Mouse (Mus musculus): ENCODE results near the gene Gcnt4. TPM values are rescaled to one million over a fixed set of nuclear protein-coding genes. Genes with fewer than 3 reads are reported as not detected.
"Not testable (repeated sequence)": the region's sequence is repeated elsewhere in the genome, so short reads cannot be mapped to it uniquely, and the experiment has no call there.

Gcnt4 gene
- polyA plus RNA-seq (2015; fragmentation: Nextera tagmentation; extraction: Ambion mirVana), result 0.05 and 0.24 TPM in 2 replicates

DNA sequence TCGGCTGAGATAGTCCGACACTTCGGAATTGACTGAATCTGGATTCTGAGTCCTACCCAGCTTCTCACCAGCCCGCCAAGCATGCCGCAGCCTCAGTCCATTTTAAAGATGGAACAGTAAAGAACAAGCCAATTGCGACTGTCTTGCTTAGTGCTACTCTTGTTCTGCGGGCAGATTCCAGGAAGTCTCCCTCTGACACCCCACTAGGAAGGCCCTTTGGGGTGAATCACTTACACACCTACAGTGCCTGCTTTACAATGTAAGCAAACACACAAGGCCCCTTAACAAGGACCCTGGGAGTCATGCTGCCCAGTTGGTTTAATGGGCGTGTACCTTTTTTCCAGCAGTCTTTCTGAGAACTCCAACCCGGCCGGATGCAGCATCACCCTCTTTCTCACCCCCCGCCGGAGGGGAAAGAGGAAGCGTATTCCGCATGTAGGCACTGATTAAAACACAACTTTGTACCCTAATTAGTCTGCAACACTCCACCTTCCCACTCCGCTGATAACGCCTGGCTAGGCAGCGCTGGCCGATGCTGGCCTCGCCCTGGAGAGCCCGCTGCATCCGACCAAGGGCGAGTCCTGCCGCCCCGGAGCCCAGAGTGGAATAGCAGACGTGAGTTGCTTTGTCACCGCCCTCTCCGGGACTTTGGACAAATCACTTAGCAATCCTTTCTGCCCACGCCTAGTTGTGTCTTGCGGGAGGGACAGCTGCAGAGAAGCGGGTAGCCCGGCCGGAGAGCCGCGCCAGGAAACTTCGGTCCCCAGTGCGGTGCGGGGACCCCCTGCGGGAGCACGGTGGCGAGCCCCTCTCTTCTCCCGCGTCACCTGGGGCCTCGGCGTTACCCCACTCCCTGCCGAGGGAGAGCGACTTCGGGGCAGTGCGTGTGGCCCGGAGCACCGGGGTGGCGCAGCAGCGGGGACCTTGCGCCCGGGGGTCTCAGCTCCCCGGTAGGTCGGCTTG, at the start of gene Gcnt4:
Gene Gcnt4, plus strand, starts transcription at position 691 of the 963 bp plus-strand sequence.
- Histone ChIP-seq H3K9me3 (replicated peaks; ENCODE audit: control insufficient read depth, low read length, poor library complexity, severe bottlenecking) (no peaks in the 10 kb centered on the region), H3K4me1 (ENCODE audit: control insufficient read depth, insufficient read depth, low read length) (peaks cover 10% of the 10 kb centered on the region), H3K27ac (ENCODE audit: low read length) (no peak within 1 kb of the TSS), H3K4me2 (ENCODE audit: low read length) (peak within 1 kb of the TSS; percentile 100), H3K4me3 (ENCODE audit: low read depth, low read length) (peak within 1 kb of the TSS; percentile 62), H3K27me3 (ENCODE audit: control insufficient read depth, insufficient read depth, low read depth, low read length) (peaks cover 15% of the 10 kb centered on the region), H3K36me3 (ENCODE audit: control insufficient read depth, insufficient read depth, low read length) (no peaks in the 10 kb centered on the region), H3K9ac (ENCODE audit: low read depth, low read length) (peak within 1 kb of the TSS; percentile 67)
- peak; percentile 75 for ATAC-seq
- WGBS, result 11% methylated on average over 54 of the region's 56 CpGs

DNA sequence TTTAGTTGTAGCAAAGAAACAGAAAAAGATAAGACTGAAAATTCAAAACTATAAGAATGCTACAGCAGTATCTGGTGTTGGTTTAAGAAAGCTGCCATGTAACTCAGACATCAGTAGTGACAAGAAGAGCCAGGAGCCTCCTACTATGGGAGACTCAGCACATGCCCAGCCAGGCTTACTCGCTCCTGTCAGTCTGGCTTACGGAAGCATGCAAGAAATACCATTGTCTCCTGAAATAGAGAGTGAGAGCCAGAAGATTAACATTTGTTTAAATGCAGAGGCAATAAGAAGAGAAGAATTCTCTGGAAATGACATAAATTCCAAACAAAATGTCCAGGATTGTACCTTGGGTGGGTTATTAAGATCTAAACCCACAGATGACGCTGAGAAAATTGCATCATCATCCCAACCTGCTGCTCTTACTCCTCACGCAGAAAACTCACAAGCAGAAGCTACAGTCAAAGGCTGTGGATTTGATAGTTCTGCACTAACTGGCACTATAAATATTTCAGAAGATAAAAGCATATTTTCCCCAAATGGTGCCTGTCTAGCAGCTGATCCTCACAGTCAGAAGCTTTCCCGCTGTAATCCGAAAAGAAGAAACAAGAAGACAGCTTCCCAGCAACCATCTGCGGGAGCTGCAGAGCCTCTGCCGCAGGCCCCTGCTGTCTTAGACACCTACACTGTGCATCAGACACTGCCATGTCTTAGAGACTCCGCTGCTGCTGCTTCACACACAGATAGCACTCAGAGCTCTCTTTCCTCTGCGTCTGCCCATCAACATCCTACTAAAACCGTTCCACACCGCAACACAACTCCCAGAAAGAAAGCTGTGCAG, 46.0 kb upstream of the Gcnt4 start:
- Histone ChIP-seq H3K4me1 (ENCODE audit: control insufficient read depth, insufficient read depth, low read length) (peaks cover 3% of the 10 kb centered on the region; the same call in 1 of the 2 replicates), H3K36me3 (ENCODE audit: control insufficient read depth, insufficient read depth, low read length) (no peaks in the 10 kb centered on the region), H3K27me3 (ENCODE audit: control insufficient read depth, insufficient read depth, low read depth, low read length) (no peaks in the 10 kb centered on the region), H3K4me3 (ENCODE audit: low read depth, low read length) (no peak overlapping the region), H3K9me3 (replicated peaks; ENCODE audit: control insufficient read depth, low read length, poor library complexity, severe bottlenecking) (no peaks in the 10 kb centered on the region), H3K9ac (ENCODE audit: low read depth, low read length) (no peak overlapping the region), H3K27ac (ENCODE audit: low read length) (peak overlapping the region; percentile 2; the same call in 1 of the 2 replicates), H3K4me2 (ENCODE audit: low read length) (peak overlapping the region; percentile 2; the same call in 1 of the 2 replicates)
- ATAC-seq, result peak; percentile 86
- 28% methylated on average over 12 of the region's 12 CpGs for WGBS

DNA sequence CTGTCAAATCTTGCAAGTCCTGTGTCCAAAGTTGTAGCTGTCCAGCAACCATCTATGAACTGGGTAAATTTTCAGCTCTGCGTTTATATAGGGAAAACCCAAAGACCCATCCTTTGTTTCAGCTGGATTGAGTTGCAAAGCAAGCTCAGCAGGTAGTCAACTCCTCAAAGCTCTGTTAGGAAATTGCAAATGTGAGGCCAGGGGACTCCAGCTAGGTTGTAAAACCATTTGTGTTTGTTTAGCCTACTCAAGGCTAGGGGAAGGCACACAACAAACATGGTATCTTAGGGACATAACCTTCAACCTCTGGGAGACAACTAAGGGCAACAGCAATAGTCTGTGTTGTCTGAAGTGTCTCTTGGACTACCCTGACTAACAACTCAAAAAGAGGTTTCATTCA, 40.0 kb upstream of the Gcnt4 start:
- no peak overlapping the region for H3K4me2 ChIP-seq (ENCODE audit: low read length)
- no peak overlapping the region for H3K4me3 ChIP-seq (ENCODE audit: low read depth, low read length)
- no peaks in the 10 kb centered on the region for H3K4me1 ChIP-seq (ENCODE audit: control insufficient read depth, insufficient read depth, low read length)
- no peak overlapping the region for H3K9ac ChIP-seq (ENCODE audit: low read depth, low read length)
- 30% methylated on average over 1 of the region's 1 CpGs for WGBS
- no peaks in the 10 kb centered on the region for H3K27me3 ChIP-seq (ENCODE audit: control insufficient read depth, insufficient read depth, low read depth, low read length)
- H3K27ac ChIP-seq (ENCODE audit: low read length), result no peak overlapping the region
- ATAC-seq, result no peak
- no peaks in the 10 kb centered on the region for H3K9me3 ChIP-seq (replicated peaks; ENCODE audit: control insufficient read depth, low read length, poor library complexity, severe bottlenecking)
- H3K36me3 ChIP-seq (ENCODE audit: control insufficient read depth, insufficient read depth, low read length), result no peaks in the 10 kb centered on the region

DNA sequence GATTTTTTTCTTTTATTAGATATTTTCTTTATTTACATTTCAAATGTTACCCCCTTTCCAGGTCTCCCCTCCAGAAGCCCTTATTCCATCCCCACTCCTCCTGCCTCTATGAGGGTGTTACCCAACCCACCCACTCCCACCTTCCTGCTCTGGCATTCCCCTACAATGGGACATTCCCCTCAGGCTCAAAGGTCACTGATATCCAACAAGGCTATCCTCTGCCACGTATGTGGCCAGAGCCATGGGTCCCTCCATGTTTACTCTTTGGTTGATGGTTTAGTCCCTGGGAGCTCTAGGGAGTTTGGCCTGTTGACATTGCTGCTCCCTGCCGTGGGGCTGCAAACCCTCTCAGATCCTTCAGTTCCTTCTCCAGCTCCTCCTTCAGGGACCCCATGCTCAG, 34.5 kb upstream of the Gcnt4 start:
- Histone ChIP-seq H3K4me2 (ENCODE audit: low read length) (no peak overlapping the region), H3K4me1 (ENCODE audit: control insufficient read depth, insufficient read depth, low read length) (no peaks in the 10 kb centered on the region), H3K27me3 (ENCODE audit: control insufficient read depth, insufficient read depth, low read depth, low read length) (no peaks in the 10 kb centered on the region), H3K9me3 (replicated peaks; ENCODE audit: control insufficient read depth, low read length, poor library complexity, severe bottlenecking) (no peaks in the 10 kb centered on the region), H3K4me3 (ENCODE audit: low read depth, low read length) (no peak overlapping the region), H3K36me3 (ENCODE audit: control insufficient read depth, insufficient read depth, low read length) (no peaks in the 10 kb centered on the region), H3K27ac (ENCODE audit: low read length) (no peak overlapping the region), H3K9ac (ENCODE audit: low read depth, low read length) (no peak overlapping the region)
- 64% methylated on average over 2 of the region's 2 CpGs for WGBS
- ATAC-seq, result no peak

DNA sequence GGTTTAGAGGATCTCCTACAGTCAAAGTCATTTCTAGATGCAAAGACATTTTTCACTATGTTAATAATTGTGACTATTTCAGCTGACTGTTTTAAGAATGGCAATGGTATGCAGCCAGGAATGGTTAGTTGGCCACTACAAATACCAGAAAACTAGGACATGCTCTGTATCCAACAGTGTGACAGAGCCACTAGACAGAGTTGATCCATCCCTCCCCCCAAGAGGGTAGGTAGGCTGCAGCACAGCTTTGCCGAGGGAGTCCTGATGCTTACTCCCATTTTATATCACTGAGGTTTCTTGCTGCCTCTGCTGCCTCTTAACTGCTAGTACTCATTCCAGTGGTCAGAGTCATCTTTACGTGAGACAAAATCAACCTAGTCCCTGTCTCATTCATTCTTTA, 29.3 kb upstream of the Gcnt4 start:
- Histone ChIP-seq H3K9ac (ENCODE audit: low read depth, low read length) (no peak overlapping the region), H3K27ac (ENCODE audit: low read length) (no peak overlapping the region), H3K9me3 (replicated peaks; ENCODE audit: control insufficient read depth, low read length, poor library complexity, severe bottlenecking) (0 out of 2 replicates have a peak, but pooled peaks cover 2% of the 10 kb centered on the region), H3K4me1 (ENCODE audit: control insufficient read depth, insufficient read depth, low read length) (no peaks in the 10 kb centered on the region), H3K27me3 (ENCODE audit: control insufficient read depth, insufficient read depth, low read depth, low read length) (no peaks in the 10 kb centered on the region), H3K4me3 (ENCODE audit: low read depth, low read length) (no peak overlapping the region), H3K4me2 (ENCODE audit: low read length) (no peak overlapping the region), H3K36me3 (ENCODE audit: control insufficient read depth, insufficient read depth, low read length) (no peaks in the 10 kb centered on the region)
- whole genome bisulfite sequencing, result 85% methylated on average over 2 of the region's 2 CpGs
- no peak for ATAC-seq

DNA sequence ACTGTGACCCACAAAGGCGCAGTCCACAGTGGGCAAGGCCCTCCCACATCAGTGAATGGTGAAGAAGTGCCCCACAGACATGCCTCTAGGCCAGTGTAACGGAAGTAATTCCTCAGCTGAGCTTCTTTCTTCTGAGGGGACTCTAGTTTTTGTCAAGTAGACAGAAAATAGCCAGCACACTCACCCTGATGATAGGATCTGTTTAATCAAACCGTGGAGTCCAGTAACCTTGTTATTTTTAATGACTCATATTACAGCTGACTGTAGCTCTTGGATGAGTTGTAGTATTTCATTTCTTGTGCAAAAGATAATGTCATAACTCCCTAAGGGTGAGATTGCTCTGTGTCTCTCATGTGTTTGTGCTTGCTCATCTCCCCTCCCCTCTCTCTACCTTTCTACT, 17.8 kb upstream of the Gcnt4 start:
- ATAC-seq, result no peak
- Histone ChIP-seq H3K9ac (ENCODE audit: low read depth, low read length) (no peak overlapping the region), H3K4me2 (ENCODE audit: low read length) (no peak overlapping the region), H3K27me3 (ENCODE audit: control insufficient read depth, insufficient read depth, low read depth, low read length) (no peaks in the 10 kb centered on the region), H3K4me3 (ENCODE audit: low read depth, low read length) (no peak overlapping the region), H3K27ac (ENCODE audit: low read length) (no peak overlapping the region), H3K36me3 (ENCODE audit: control insufficient read depth, insufficient read depth, low read length) (no peaks in the 10 kb centered on the region), H3K9me3 (replicated peaks; ENCODE audit: control insufficient read depth, low read length, poor library complexity, severe bottlenecking) (no peaks in the 10 kb centered on the region), H3K4me1 (ENCODE audit: control insufficient read depth, insufficient read depth, low read length) (no peaks in the 10 kb centered on the region)
- WGBS, result 72% methylated on average over 3 of the region's 3 CpGs

DNA sequence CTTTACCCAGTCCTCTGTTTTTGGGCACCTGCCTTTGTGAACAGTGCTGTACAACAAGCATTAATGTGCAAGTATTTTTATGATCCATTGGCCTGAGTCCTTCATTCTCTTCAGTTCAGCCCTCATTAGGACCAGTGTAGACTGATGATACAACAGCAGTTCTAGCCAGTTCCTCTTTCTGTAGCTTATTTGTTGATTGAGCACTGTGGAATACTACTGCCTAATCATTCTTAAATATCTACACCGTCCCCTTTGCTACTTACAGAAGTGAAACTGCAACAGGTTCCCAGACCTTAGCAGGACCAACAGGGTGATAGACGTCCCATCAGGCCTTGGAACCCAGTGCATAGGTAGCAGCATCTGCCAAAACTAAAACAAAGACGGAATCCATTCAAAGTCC, 13.3 kb upstream of the Gcnt4 start:
- no peaks in the 10 kb centered on the region for H3K36me3 ChIP-seq (ENCODE audit: control insufficient read depth, insufficient read depth, low read length)
- no peaks in the 10 kb centered on the region for H3K4me1 ChIP-seq (ENCODE audit: control insufficient read depth, insufficient read depth, low read length)
- WGBS, result 90% methylated on average over 3 of the region's 3 CpGs
- no peaks in the 10 kb centered on the region for H3K9me3 ChIP-seq (replicated peaks; ENCODE audit: control insufficient read depth, low read length, poor library complexity, severe bottlenecking)
- H3K4me2 ChIP-seq (ENCODE audit: low read length), result no peak overlapping the region
- no peaks in the 10 kb centered on the region for H3K27me3 ChIP-seq (ENCODE audit: control insufficient read depth, insufficient read depth, low read depth, low read length)
- no peak overlapping the region for H3K4me3 ChIP-seq (ENCODE audit: low read depth, low read length)
- no peak overlapping the region for H3K27ac ChIP-seq (ENCODE audit: low read length)
- H3K9ac ChIP-seq (ENCODE audit: low read depth, low read length), result no peak overlapping the region
- no peak for ATAC-seq

DNA sequence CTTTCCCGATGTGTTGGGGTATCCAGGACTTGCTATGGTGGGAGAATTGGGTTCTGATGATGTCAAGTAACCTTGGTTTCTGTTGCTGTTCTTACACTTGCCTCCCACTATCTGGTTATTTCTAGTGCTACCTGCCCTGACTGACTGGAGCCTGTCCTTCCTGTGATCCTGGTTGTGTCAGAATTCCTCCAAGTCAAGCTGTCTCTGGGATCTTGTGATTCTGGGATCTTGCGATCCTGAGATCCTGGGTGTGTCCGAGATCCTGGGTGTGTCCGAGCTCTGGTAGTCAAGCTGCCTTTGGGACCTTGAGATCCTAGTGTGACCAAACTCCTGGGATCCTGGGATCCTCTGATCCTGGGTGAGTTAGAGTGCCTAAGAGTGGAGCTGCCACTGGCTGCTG, 1.4 kb upstream of the Gcnt4 start:
- not testable (repeated sequence) for H3K27ac ChIP-seq (ENCODE audit: low read length); H3K36me3 ChIP-seq (ENCODE audit: control insufficient read depth, insufficient read depth, low read length); H3K9ac ChIP-seq (ENCODE audit: low read depth, low read length); ATAC-seq; H3K4me2 ChIP-seq (ENCODE audit: low read length); H3K9me3 ChIP-seq (replicated peaks; ENCODE audit: control insufficient read depth, low read length, poor library complexity, severe bottlenecking); H3K4me3 ChIP-seq (ENCODE audit: low read depth, low read length)
- H3K4me1 ChIP-seq (ENCODE audit: control insufficient read depth, insufficient read depth, low read length), result peaks cover 10% of the 10 kb centered on the region
- H3K27me3 ChIP-seq (ENCODE audit: control insufficient read depth, insufficient read depth, low read depth, low read length), result peaks cover 15% of the 10 kb centered on the region
- WGBS, result 94% methylated on average over 4 of the region's 4 CpGs
